Comparison of ENCODE assay signal across 12 mouse cellular contexts in genomic region chr1:60824218-60825125, GRCm38 (mm10).
DNase-seq lines count a peak whose midpoint lies in the region; ATAC-seq lines count a peak whose summit lies in the region.
"Had no signal": no experiment of that assay in that cellular context is flagged by ENCODE, and none has a peak within 500 bp of the region (broad histone marks: within the 10 kb centered on the region; RNA-seq: fewer than 3 reads in every experiment).

No protein-coding gene starts in this region.

- H3K9ac ChIP-seq in heart, embryonic 12.5 days, result no peak overlapping the region
- no peak overlapping the region for H3K9ac ChIP-seq in embryonic facial prominence, embryonic 14.5 days (ENCODE audit: low read depth, low read length)
- H3K9ac ChIP-seq in forebrain, embryonic 12.5 days, result no peak overlapping the region

- H3K27me3 ChIP-seq in heart, embryonic 12.5 days (replicated peaks), result no peaks in the 10 kb centered on the region
- no peaks in the 10 kb centered on the region for H3K27me3 ChIP-seq in embryonic facial prominence, embryonic 14.5 days (replicated peaks; ENCODE audit: control insufficient read depth, insufficient read depth, low read length)
- no peaks in the 10 kb centered on the region for H3K27me3 ChIP-seq in forebrain, embryonic 12.5 days

- H3K4me1 ChIP-seq in heart, embryonic 12.5 days (replicated peaks), result peaks cover 15% of the 10 kb centered on the region
- H3K4me1 ChIP-seq in embryonic facial prominence, embryonic 14.5 days (ENCODE audit: control insufficient read depth, insufficient read depth, low read length), result peaks cover 21% of the 10 kb centered on the region
- H3K4me1 ChIP-seq in forebrain, embryonic 12.5 days, result no peaks in the 10 kb centered on the region
- H3K4me1 ChIP-seq: forebrain, embryonic 10.5 days had no signal

- no peak for DNase-seq in heart, postnatal 4 days
- peak; percentile 65 for DNase-seq in 3134 (ENCODE audit: extremely low read depth, insufficient read length, low spot score)
- peak; percentile 54 for DNase-seq in embryonic facial prominence, embryonic 14.5 days (ENCODE audit: low spot score)
- DNase-seq in lung, postnatal 14 days, result peak; percentile 27
- DNase-seq in layer of hippocampus, adult 18-20 months (ENCODE audit: low spot score in 2 of 2), result no peak
- DNase-seq: cerebellum, postnatal 25 days; gastrocnemius, postnatal 36 days; kidney, adult 2 months had no signal

- H3K9me3 ChIP-seq in heart, embryonic 12.5 days (replicated peaks), result no peaks in the 10 kb centered on the region
- H3K9me3 ChIP-seq in embryonic facial prominence, embryonic 14.5 days (ENCODE audit: control insufficient read depth, low read length), result no peaks in the 10 kb centered on the region
- H3K9me3 ChIP-seq in forebrain, embryonic 12.5 days, result no peaks in the 10 kb centered on the region
- H3K9me3 ChIP-seq: forebrain, embryonic 10.5 days had no signal

- no peak for ATAC-seq in heart, embryonic 12.5 days (ENCODE audit: insufficient number of reproducible peaks, low FRiP score)
- ATAC-seq in embryonic facial prominence, embryonic 14.5 days (ENCODE audit: low read depth), result no peak
- no peak for ATAC-seq in erythroblast, adult 5-6 weeks (replicated peaks; ENCODE audit: low FRiP score, poor library complexity, severe bottlenecking)
- no peak for ATAC-seq in forebrain, embryonic 12.5 days (ENCODE audit: low FRiP score)

- no peak overlapping the region for H3K4me3 ChIP-seq in heart, embryonic 12.5 days
- H3K4me3 ChIP-seq in embryonic facial prominence, embryonic 14.5 days (ENCODE audit: low read depth, low read length), result no peak overlapping the region
- no peak overlapping the region for H3K4me3 ChIP-seq in forebrain, embryonic 12.5 days (replicated peaks)
- H3K4me3 ChIP-seq: forebrain, embryonic 10.5 days had no signal

- H3K27ac ChIP-seq in heart, embryonic 12.5 days (ENCODE audit: poor library complexity, severe bottlenecking), result peak overlapping the region; percentile 69; the same call in 1 of the 2 replicates
- peak overlapping the region; percentile 75 for H3K27ac ChIP-seq in embryonic facial prominence, embryonic 14.5 days (replicated peaks; ENCODE audit: low read depth, low read length)
- H3K27ac ChIP-seq in forebrain, embryonic 12.5 days, result no peak overlapping the region
- H3K27ac ChIP-seq: forebrain, embryonic 10.5 days had no signal

- WGBS in heart, embryonic 12.5 days, result 71% methylated on average over 5 of the region's 5 CpGs
- 67% methylated on average over 5 of the region's 5 CpGs for WGBS in embryonic facial prominence, embryonic 14.5 days
- WGBS in forebrain, embryonic 12.5 days, result 91% methylated on average over 5 of the region's 5 CpGs

- no peaks in the 10 kb centered on the region for H3K36me3 ChIP-seq in heart, embryonic 12.5 days
- H3K36me3 ChIP-seq in embryonic facial prominence, embryonic 14.5 days (ENCODE audit: control insufficient read depth, insufficient read depth, low read length), result no peaks in the 10 kb centered on the region
- no peaks in the 10 kb centered on the region for H3K36me3 ChIP-seq in forebrain, embryonic 12.5 days (replicated peaks)
- H3K36me3 ChIP-seq: forebrain, embryonic 10.5 days had no signal

- H3K4me2 ChIP-seq in heart, embryonic 12.5 days, result no peak overlapping the region
- H3K4me2 ChIP-seq in embryonic facial prominence, embryonic 14.5 days (ENCODE audit: low read depth, low read length), result no peak overlapping the region
- H3K4me2 ChIP-seq in forebrain, embryonic 12.5 days, result no peak overlapping the region

Comparison
In these comparisons a context has a peak if more than half of its experiments do, and no peak if none do; other contexts are left out.
1. DNase-seq: peak in 3134 (single experiment), embryonic facial prominence, embryonic 14.5 days (single experiment) and lung, postnatal 14 days (single experiment); none in heart, postnatal 4 days (single experiment) and layer of hippocampus, adult 18-20 months (0 of 2).